Mouse (Mus musculus): ENCODE data around the gene Igsf21.

GRCm38 (mm10) chr4:140246180-140247005 lies at the start of gene Igsf21:
- TF ChIP-seq GATA1 (IDR thresholded peaks at IDR 0.05; ENCODE audit: low read length): no peak
- no peak for TF ChIP-seq TAL1 (IDR thresholded peaks at IDR 0.05; ENCODE audit: low read length)
